22 mouse cellular contexts compared by ENCODE assay signal in genomic region chr8:119821691-119822090, GRCm38 (mm10). TPM values are rescaled to one million over a fixed set of nuclear protein-coding genes. Genes with fewer than 3 reads are reported as not detected.
A peak's percentile ranks its signal among the peaks of the same experiment; 100 is the strongest.
DNase-seq lines count a peak whose midpoint lies in the region; ATAC-seq and TF ChIP-seq lines count a peak whose summit lies in the region.
"Had no signal": no experiment of that assay in that cellular context is flagged by ENCODE, and none has a peak within 500 bp of the region (broad histone marks: within the 10 kb centered on the region; RNA-seq: fewer than 3 reads in every experiment).

No protein-coding gene starts in this region.

- peaks cover 25% of the 10 kb centered on the region for H3K4me1 ChIP-seq in kidney, adult 2 months (ENCODE audit: control insufficient read depth, insufficient read depth, low read length)
- H3K4me1 ChIP-seq in kidney, embryonic 16.5 days (ENCODE audit: insufficient read depth, low read length): peaks cover 30% of the 10 kb centered on the region
- H3K4me1 ChIP-seq in kidney, embryonic 15.5 days: peaks cover 36% of the 10 kb centered on the region

- peak; percentile 80 for DNase-seq in kidney, adult 2 months
- no peak for DNase-seq in kidney, postnatal 14 days
- DNase-seq in kidney, adult 9 months: peak; percentile 63
- peak; percentile 63 to 70 for DNase-seq in kidney, postnatal 36 days
- DNase-seq: adrenal gland, adult 2 months; adrenal gland, postnatal 10 days; adrenal gland, postnatal 25 days; cerebellum, adult 11 months; cerebellum, adult 18-20 months; cerebellum, adult 8-10 months; cerebellum, adult 9-11 months; cerebellum, postnatal 14 days; cerebellum, postnatal 36 days; embryo, embryonic 11 days had no signal

- H3K9me3 ChIP-seq in kidney, embryonic 16.5 days (ENCODE audit: low read length): 0 out of 2 replicates have a peak, but pooled peaks cover 3% of the 10 kb centered on the region
- no peaks in the 10 kb centered on the region for H3K9me3 ChIP-seq in kidney, embryonic 15.5 days (replicated peaks)
- H3K9me3 ChIP-seq: embryonic facial prominence, embryonic 13.5 days; embryonic facial prominence, embryonic 15.5 days; forebrain, embryonic 10.5 days; forebrain, embryonic 12.5 days had no signal

- no peak for TF ChIP-seq POLR2A in kidney, adult 2 months (IDR thresholded peaks at IDR 0.05; ENCODE audit: low read depth, low read length)

- TF ChIP-seq CTCF in kidney, adult 2 months (conservative IDR thresholded peaks at IDR 0.05; ENCODE audit: insufficient read depth, insufficient read length, low read depth, low read length): no peak

- 86% methylated on average over 6 of the region's 6 CpGs for WGBS in kidney, adult 2 months
- WGBS in kidney, embryonic 16.5 days: 91% methylated on average over 6 of the region's 6 CpGs
- WGBS in kidney, embryonic 15.5 days: 94% methylated on average over 6 of the region's 6 CpGs

- no peaks in the 10 kb centered on the region for H3K36me3 ChIP-seq in kidney, adult 2 months (ENCODE audit: control insufficient read depth, insufficient read depth, low read length)
- peaks cover 24% of the 10 kb centered on the region for H3K36me3 ChIP-seq in kidney, embryonic 16.5 days (ENCODE audit: insufficient read depth, low read length)
- H3K36me3 ChIP-seq in kidney, embryonic 15.5 days: peaks cover 32% of the 10 kb centered on the region

- H3K4me3 ChIP-seq in kidney, adult 2 months (ENCODE audit: insufficient read depth, low read depth, low read length): no peak overlapping the region
- H3K4me3 ChIP-seq in kidney, embryonic 16.5 days (ENCODE audit: low read length): no peak overlapping the region
- H3K4me3 ChIP-seq in kidney, embryonic 15.5 days (replicated peaks): no peak overlapping the region
- H3K4me3 ChIP-seq: embryonic facial prominence, embryonic 13.5 days; embryonic facial prominence, embryonic 15.5 days; erythroblast, embryonic 14.5 days; forebrain, embryonic 10.5 days; forebrain, embryonic 12.5 days had no signal

- ATAC-seq in kidney, embryonic 16.5 days (ENCODE audit: low FRiP score, low TSS enrichment): no peak
- no peak for ATAC-seq in kidney, embryonic 15.5 days (replicated peaks; ENCODE audit: low FRiP score)
- ATAC-seq: forebrain, embryonic 14.5 days had no signal

- no peak overlapping the region for H3K9ac ChIP-seq in kidney, embryonic 16.5 days (replicated peaks; ENCODE audit: low read length)
- no peak overlapping the region for H3K9ac ChIP-seq in kidney, embryonic 15.5 days
- H3K9ac ChIP-seq: embryonic facial prominence, embryonic 13.5 days; embryonic facial prominence, embryonic 15.5 days; forebrain, embryonic 12.5 days had no signal

- H3K27ac ChIP-seq in kidney, adult 2 months (ENCODE audit: insufficient read depth, low read depth, low read length): no peak overlapping the region
- H3K27ac ChIP-seq in kidney, embryonic 16.5 days (ENCODE audit: low read length): no peak overlapping the region
- H3K27ac ChIP-seq in kidney, embryonic 15.5 days: no peak overlapping the region
- H3K27ac ChIP-seq: embryonic facial prominence, embryonic 13.5 days; embryonic facial prominence, embryonic 15.5 days; forebrain, embryonic 10.5 days; forebrain, embryonic 12.5 days had no signal

- no peaks in the 10 kb centered on the region for H3K27me3 ChIP-seq in kidney, adult 2 months (replicated peaks; ENCODE audit: control insufficient read depth, insufficient read depth, low read length)
- H3K27me3 ChIP-seq in kidney, embryonic 16.5 days (ENCODE audit: insufficient read depth, low read length): no peaks in the 10 kb centered on the region
- no peaks in the 10 kb centered on the region for H3K27me3 ChIP-seq in kidney, embryonic 15.5 days
- H3K27me3 ChIP-seq: embryonic facial prominence, embryonic 13.5 days; embryonic facial prominence, embryonic 15.5 days; forebrain, embryonic 12.5 days had no signal

- no peak overlapping the region for H3K4me2 ChIP-seq in kidney, embryonic 16.5 days (replicated peaks; ENCODE audit: low read depth, low read length)
- no peak overlapping the region for H3K4me2 ChIP-seq in kidney, embryonic 15.5 days
- H3K4me2 ChIP-seq: embryonic facial prominence, embryonic 13.5 days; embryonic facial prominence, embryonic 15.5 days; forebrain, embryonic 12.5 days had no signal

RNA-seq across cellular contexts. Expression of gene Cotl1, which starts 18.7 kb away (rescaled TPM):
- 427 and 463 TPM in 2 replicates for polyA plus RNA-seq in kidney, adult 2 months (2012; rRNA removed)
- polyA plus RNA-seq in kidney, embryonic 16.5 days (2015; fragmentation: Nextera tagmentation; extraction: Ambion mirVana): 130 and 138 TPM in 2 replicates
- 99.2 and 138 TPM in 2 replicates for polyA plus RNA-seq in kidney, embryonic 15.5 days (2015; fragmentation: Nextera tagmentation; extraction: Ambion mirVana)

RNA-seq across cellular contexts. Expression of gene Klhl36, which starts 40.4 kb away (rescaled TPM):
- 37.7 and 52.4 TPM in 2 replicates for polyA plus RNA-seq in kidney, adult 2 months (2012; rRNA removed)
- 20.4 and 22.4 TPM in 2 replicates for polyA plus RNA-seq in kidney, embryonic 16.5 days (2015; fragmentation: Nextera tagmentation; extraction: Ambion mirVana)
- 16.7 and 18.4 TPM in 2 replicates for polyA plus RNA-seq in kidney, embryonic 15.5 days (2015; fragmentation: Nextera tagmentation; extraction: Ambion mirVana)

RNA-seq across cellular contexts. Expression of gene Tldc1, which starts 43.5 kb away (rescaled TPM):
- polyA plus RNA-seq in kidney, adult 2 months (2012; rRNA removed): 11.6 and 12.6 TPM in 2 replicates
- polyA plus RNA-seq in kidney, embryonic 16.5 days (2015; fragmentation: Nextera tagmentation; extraction: Ambion mirVana): 16.5 and 19.7 TPM in 2 replicates
- polyA plus RNA-seq in kidney, embryonic 15.5 days (2015; fragmentation: Nextera tagmentation; extraction: Ambion mirVana): 14.9 and 15.0 TPM in 2 replicates
